In genomic region chr5:145069707-145070106, GRCm38 (mm10) we compare ENCODE assay signal across 9 mouse cellular contexts. TPM values are rescaled to one million over a fixed set of nuclear protein-coding genes. Genes with fewer than 3 reads are reported as not detected.
DNase-seq lines count a peak whose midpoint lies in the region; ATAC-seq and TF ChIP-seq lines count a peak whose summit lies in the region.
"Had no signal": no experiment of that assay in that cellular context is flagged by ENCODE, and none has a peak within 500 bp of the region (broad histone marks: within the 10 kb centered on the region; RNA-seq: fewer than 3 reads in every experiment).

No protein-coding gene starts in this region.

- ATAC-seq in lung, embryonic 16.5 days (ENCODE audit: low read depth) = peak; percentile 52

- peak; percentile 73 for TF ChIP-seq CTCF in E14TG2a.4 (conservative IDR thresholded peaks at IDR 0.05; ENCODE audit: low read length)
- TF ChIP-seq CTCF in heart, adult 2 months (IDR thresholded peaks at IDR 0.05) = peak; percentile 95

- no peak overlapping the region for H3K9ac ChIP-seq in heart, adult 2 months (ENCODE audit: low read depth, low read length)
- no peak overlapping the region for H3K9ac ChIP-seq in lung, embryonic 16.5 days (ENCODE audit: low read length)
- H3K9ac ChIP-seq: limb, embryonic 15.5 days had no signal

- H3K4me1 ChIP-seq in E14TG2a.4 (replicated peaks; ENCODE audit: low read depth, low read length) = peaks cover 23% of the 10 kb centered on the region
- H3K4me1 ChIP-seq in heart, adult 2 months (ENCODE audit: control insufficient read depth, insufficient read depth, low read length) = no peaks in the 10 kb centered on the region
- no peaks in the 10 kb centered on the region for H3K4me1 ChIP-seq in lung, embryonic 16.5 days (replicated peaks; ENCODE audit: control insufficient read depth, insufficient read depth, low read length)
- H3K4me1 ChIP-seq: limb, embryonic 15.5 days had no signal

- no peak overlapping the region for H3K4me2 ChIP-seq in lung, embryonic 16.5 days (ENCODE audit: low read depth, low read length)
- H3K4me2 ChIP-seq: limb, embryonic 15.5 days had no signal

- H3K4me3 ChIP-seq in E14TG2a.4 (replicated peaks; ENCODE audit: low read length) = no peak overlapping the region
- no peak overlapping the region for H3K4me3 ChIP-seq in heart, adult 2 months
- no peak overlapping the region for H3K4me3 ChIP-seq in lung, embryonic 16.5 days (ENCODE audit: low read length)
- H3K4me3 ChIP-seq: limb, embryonic 15.5 days had no signal

- WGBS in heart, adult 2 months = under 1% methylated on average over 5 of the region's 5 CpGs
- under 1% methylated on average over 5 of the region's 5 CpGs for WGBS in lung, embryonic 16.5 days

- H3K27me3 ChIP-seq in E14TG2a.4 (ENCODE audit: insufficient read depth, low read length) = 0 out of 2 replicates have a peak, but pooled peaks cover 2% of the 10 kb centered on the region
- H3K27me3 ChIP-seq in heart, adult 2 months (ENCODE audit: control insufficient read depth, insufficient read depth, low read length) = no peaks in the 10 kb centered on the region
- H3K27me3 ChIP-seq in lung, embryonic 16.5 days (ENCODE audit: control insufficient read depth, insufficient read depth, low read depth, low read length) = no peaks in the 10 kb centered on the region
- H3K27me3 ChIP-seq: limb, embryonic 15.5 days had no signal

- H3K27ac ChIP-seq in heart, adult 2 months = no peak overlapping the region
- H3K27ac ChIP-seq in lung, embryonic 16.5 days (ENCODE audit: low read length) = no peak overlapping the region
- H3K27ac ChIP-seq: limb, embryonic 15.5 days had no signal

- H3K79me2 ChIP-seq in heart, adult 2 months (replicated peaks; ENCODE audit: control insufficient read depth, insufficient read depth, low read length) = no peaks in the 10 kb centered on the region

- TF ChIP-seq EP300 in heart, adult 2 months (IDR thresholded peaks at IDR 0.05; ENCODE audit: insufficient read depth, low read depth, low read length) = no peak

- DNase-seq in adrenal gland, postnatal 10 days = peak; percentile 85
- DNase-seq in embryo, embryonic 11.5 days (ENCODE audit: low read depth, low spot score) = peak; percentile 73
- DNase-seq in heart, adult 2 months = peak; percentile 61 to 66
- peak; percentile 68 for DNase-seq in kidney, postnatal 14 days
- DNase-seq in right cerebral cortex, adult 18-20 months = peak; percentile 68
- DNase-seq in urinary bladder, postnatal 25 days (ENCODE audit: low spot score) = peak; percentile 78

- intact Hi-C loops in heart, adult 2 months (cut with DNase I) = loop anchor here (2.0 kb wide), 1 partner anchor 275 kb away; no protein-coding TSS in a partner anchor

- peaks cover 5% of the 10 kb centered on the region for H3K9me3 ChIP-seq in E14TG2a.4 (ENCODE audit: low read length)
- no peaks in the 10 kb centered on the region for H3K9me3 ChIP-seq in lung, embryonic 16.5 days (ENCODE audit: control insufficient read depth, low read length)
- H3K9me3 ChIP-seq: limb, embryonic 15.5 days had no signal

- H3K36me3 ChIP-seq in E14TG2a.4 (ENCODE audit: insufficient read depth, low read length) = 0 out of 2 replicates have a peak, but pooled peaks cover 3% of the 10 kb centered on the region
- no peaks in the 10 kb centered on the region for H3K36me3 ChIP-seq in heart, adult 2 months (ENCODE audit: control insufficient read depth, insufficient read depth, low read length)
- no peaks in the 10 kb centered on the region for H3K36me3 ChIP-seq in lung, embryonic 16.5 days (ENCODE audit: control insufficient read depth, insufficient read depth, low read length)
- H3K36me3 ChIP-seq: limb, embryonic 15.5 days had no signal

- TF ChIP-seq POLR2A in heart, adult 2 months (IDR thresholded peaks at IDR 0.05; ENCODE audit: insufficient read depth, low read depth, low read length) = no peak

RNA-seq across cellular contexts. Expression of gene Arpc1a, which starts 13.9 kb away (rescaled TPM):
- total RNA-seq in adrenal gland, postnatal 10 days (2021) = 100 to 1,000 TPM; 102 to 106 TPM
- total RNA-seq in heart, adult 2 months (2021) = 10 to 100 TPM; 60.4 to 64.4 TPM
- 67.8 and 79.9 TPM in 2 replicates for polyA plus RNA-seq in heart, adult 2 months (2012; rRNA removed)
- polyA plus RNA-seq in lung, embryonic 16.5 days (2015; fragmentation: Nextera tagmentation; extraction: Ambion mirVana) = 146 and 150 TPM in 2 replicates

RNA-seq across cellular contexts. Expression of gene Kpna7, which starts 14.1 kb away (rescaled TPM):
- total RNA-seq in adrenal gland, postnatal 10 days (2021) = not detected
- total RNA-seq in heart, adult 2 months (2021) = not detected
- polyA plus RNA-seq in heart, adult 2 months (2012; rRNA removed) = not detected in 2 replicates
- polyA plus RNA-seq in lung, embryonic 16.5 days (2015; fragmentation: Nextera tagmentation; extraction: Ambion mirVana) = not detected in 2 replicates
- polyA plus RNA-seq: limb, embryonic 15.5 days had no signal

RNA-seq across cellular contexts. Expression of gene 1700018F24Rik, which starts 26.9 kb away (rescaled TPM):
- not detected for total RNA-seq in adrenal gland, postnatal 10 days (2021)
- not detected for total RNA-seq in heart, adult 2 months (2021)
- polyA plus RNA-seq in heart, adult 2 months (2012; rRNA removed) = not detected in 2 replicates
- 0.23 TPM in 1 of 2 replicates, not detected in the other for polyA plus RNA-seq in lung, embryonic 16.5 days (2015; fragmentation: Nextera tagmentation; extraction: Ambion mirVana)
- polyA plus RNA-seq: limb, embryonic 15.5 days had no signal

RNA-seq across cellular contexts. Expression of gene Gm4871, which starts 37.2 kb away (rescaled TPM):
- total RNA-seq in adrenal gland, postnatal 10 days (2021) = not detected
- not detected for total RNA-seq in heart, adult 2 months (2021)
- not detected in 2 replicates for polyA plus RNA-seq in heart, adult 2 months (2012; rRNA removed)
- 0.25 TPM in 1 of 2 replicates, not detected in the other for polyA plus RNA-seq in lung, embryonic 16.5 days (2015; fragmentation: Nextera tagmentation; extraction: Ambion mirVana)
- polyA plus RNA-seq: limb, embryonic 15.5 days had no signal

RNA-seq across cellular contexts. Expression of gene Arpc1b, which starts 44.3 kb away (rescaled TPM):
- 100 to 1,000 TPM; 212 to 226 TPM for total RNA-seq in adrenal gland, postnatal 10 days (2021)
- total RNA-seq in heart, adult 2 months (2021) = 10 to 100 TPM; 60.8 to 75.0 TPM
- polyA plus RNA-seq in heart, adult 2 months (2012; rRNA removed) = 133 and 137 TPM in 2 replicates
- 379 and 391 TPM in 2 replicates for polyA plus RNA-seq in lung, embryonic 16.5 days (2015; fragmentation: Nextera tagmentation; extraction: Ambion mirVana)
